Mouse (Mus musculus) frontal cortex, adult (tissue): ENCODE data around the gene Phf11c.
A peak's percentile ranks its signal among the peaks of the same experiment; 100 is the strongest.
"Not testable (repeated sequence)": the region's sequence is repeated elsewhere in the genome, so short reads cannot be mapped to it uniquely, and the experiment has no call there.

Experiments
- ATAC-seq: cut with Nextera tagmentation; 2 replicates; pipeline ENCODE4 v1.9.2; 2017; ENCODE audit warnings: mild to moderate bottlenecking, moderate library complexity, mixed read lengths; ENCODE audit not compliant: low TSS enrichment

The Phf11c gene

DNA sequence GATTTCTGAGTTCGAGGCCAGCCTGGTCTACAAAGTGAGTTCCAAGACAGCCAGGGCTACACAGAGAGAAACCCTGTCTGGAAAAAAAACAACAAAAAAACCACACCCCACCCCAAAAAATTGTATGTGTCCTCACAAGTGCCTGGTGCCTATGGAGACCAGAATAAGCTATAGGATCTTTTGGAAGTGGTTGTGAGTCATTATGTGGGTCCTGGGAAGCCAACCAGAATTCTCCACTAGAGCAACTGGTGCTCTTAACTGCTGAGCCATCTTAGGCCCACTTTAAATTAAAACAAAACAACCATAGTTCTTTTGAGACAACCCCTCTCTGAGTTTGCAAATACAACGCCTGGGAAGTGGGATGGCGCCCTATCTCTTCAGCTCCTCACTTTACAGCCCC lies at the start of gene Phf11c:
Gene Phf11c (minus strand): TSS at position 101 of the 400 bp plus-strand sequence.
- no peak for ATAC-seq

DNA sequence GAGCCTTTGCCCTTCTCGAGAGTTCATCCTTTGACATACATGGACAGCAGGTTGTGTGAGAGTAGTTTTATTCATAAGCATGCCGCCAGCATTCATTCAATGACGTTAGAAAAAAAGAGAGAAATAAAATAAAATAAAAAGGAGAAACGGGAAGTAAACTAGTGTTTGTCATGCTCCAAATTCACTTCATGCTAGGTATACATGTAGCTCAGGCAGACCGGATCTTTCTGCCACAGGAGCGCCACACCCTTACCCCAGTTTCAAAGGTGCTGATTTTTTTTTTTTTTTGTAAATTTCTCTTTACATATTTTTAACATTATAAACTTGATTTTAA lies 46.3 kb upstream of the Phf11c start:
- no peak for ATAC-seq

- peak; percentile 100 for ATAC-seq
Measured at GRCm38 (mm10) chr14:59440558-59441471, 45.6 kb upstream of the Phf11c start, which contains the start of the genes Setdb2 and Cab39l. Setdb2 (minus strand) TSS chr14:59440884. Cab39l (plus strand) TSS chr14:59440972.

- no peak for ATAC-seq
Measured at GRCm38 (mm10) chr14:59440039-59440438, 44.9 kb upstream of the Phf11c start.

DNA sequence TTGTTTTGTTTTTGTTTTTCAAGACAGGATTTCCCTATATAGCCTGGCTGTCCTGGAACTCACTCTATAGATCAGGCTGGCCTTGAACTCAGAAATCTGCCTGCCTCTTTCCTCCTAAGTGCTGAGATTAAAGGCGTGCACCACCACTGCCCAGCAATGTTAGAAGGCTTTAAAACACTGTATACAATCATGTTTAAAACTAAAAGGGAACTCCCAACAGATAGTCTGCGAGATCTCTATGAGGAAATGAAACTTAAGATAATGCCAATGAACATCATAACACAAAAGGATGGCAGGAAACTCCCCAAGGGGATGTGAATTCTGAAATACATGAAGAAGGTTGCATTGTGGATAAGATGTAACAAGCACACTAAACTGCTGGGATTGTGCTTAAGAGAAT lies 43.3 kb upstream of the Phf11c start:
- ATAC-seq, result no peak

- no peak for ATAC-seq
Measured at GRCm38 (mm10) chr14:59437398-59437797, 42.2 kb upstream of the Phf11c start.

- ATAC-seq, result no peak
Measured at GRCm38 (mm10) chr14:59435206-59435605, 40.0 kb upstream of the Phf11c start.

DNA sequence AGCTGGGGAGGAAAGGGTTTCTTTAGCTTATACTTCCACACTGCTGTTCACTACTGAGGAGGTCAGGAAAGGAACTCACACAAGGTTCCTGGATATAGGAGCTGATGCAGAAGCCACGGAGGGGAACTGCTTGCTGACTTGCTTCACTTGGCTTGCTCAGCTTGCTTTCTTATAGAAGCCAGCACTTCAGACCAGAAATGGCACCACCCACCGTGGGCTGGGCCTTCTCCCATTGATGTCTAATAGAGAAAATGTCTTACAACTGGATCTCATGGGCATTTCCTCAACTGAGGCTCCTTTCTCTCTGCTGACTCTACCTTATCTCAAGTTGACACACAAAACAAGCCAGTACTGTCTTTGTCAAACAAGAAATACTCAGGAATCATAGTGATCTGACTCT lies 38.7 kb upstream of the Phf11c start:
- ATAC-seq, result no peak

- ATAC-seq, result no peak
Measured at GRCm38 (mm10) chr14:59430556-59430955, 35.4 kb upstream of the Phf11c start.

DNA sequence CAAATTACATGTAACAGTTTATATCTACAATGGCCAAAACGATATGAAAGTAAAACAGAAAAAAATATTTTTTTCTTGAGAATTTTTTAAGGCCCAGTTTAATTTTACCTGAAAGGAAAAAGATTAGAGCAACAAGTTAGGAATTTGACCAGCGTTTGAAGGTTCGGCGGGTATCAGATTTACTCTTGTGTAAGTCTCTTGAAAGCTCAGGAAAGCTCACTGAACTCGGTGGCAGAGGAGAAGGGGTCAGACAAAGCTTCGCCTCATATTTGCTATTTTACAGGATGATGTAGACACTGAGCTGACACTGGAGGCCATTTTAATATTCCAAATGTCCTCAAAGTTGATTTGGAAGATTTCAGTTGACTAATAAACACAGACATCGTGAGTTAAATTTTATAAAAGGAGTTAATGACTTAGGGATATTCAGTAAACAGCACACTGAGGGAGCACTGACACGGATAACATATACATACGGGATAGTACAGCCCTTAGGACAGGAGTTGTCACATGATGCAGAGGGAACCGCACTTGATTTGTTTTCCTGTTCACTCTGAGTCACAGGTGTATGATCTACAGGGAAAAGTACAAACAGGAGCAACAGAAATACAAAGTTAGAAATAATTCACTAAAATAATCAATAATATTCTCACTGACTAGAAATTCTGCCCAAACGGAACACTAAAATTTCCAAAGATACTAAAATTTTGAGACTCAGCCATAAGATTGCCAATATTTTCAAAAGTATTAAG lies 27.9 kb upstream of the Phf11c start:
- ATAC-seq, result no peak

DNA sequence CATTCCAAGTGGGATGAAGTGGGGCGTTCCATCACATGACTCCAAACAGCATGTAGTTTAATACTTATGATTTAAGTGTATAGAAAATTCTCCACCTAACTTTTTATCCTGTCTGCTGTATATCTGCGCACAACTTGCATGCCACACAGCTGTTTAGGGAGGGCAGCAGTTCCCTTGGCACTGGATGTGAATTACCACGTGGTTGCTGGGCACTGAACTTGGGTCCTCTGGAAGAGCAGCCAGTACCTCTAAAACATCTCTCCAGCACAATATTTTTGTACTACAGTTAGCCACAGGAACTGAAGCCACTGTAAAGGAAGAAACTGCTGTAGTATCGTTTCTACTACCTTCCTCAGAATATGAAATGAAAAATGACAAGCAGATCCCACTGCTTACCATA lies 23.0 kb upstream of the Phf11c start:
- ATAC-seq, result no peak

- ATAC-seq, result not testable (repeated sequence)
Measured at GRCm38 (mm10) chr14:59414979-59415378, 19.8 kb upstream of the Phf11c start.

DNA sequence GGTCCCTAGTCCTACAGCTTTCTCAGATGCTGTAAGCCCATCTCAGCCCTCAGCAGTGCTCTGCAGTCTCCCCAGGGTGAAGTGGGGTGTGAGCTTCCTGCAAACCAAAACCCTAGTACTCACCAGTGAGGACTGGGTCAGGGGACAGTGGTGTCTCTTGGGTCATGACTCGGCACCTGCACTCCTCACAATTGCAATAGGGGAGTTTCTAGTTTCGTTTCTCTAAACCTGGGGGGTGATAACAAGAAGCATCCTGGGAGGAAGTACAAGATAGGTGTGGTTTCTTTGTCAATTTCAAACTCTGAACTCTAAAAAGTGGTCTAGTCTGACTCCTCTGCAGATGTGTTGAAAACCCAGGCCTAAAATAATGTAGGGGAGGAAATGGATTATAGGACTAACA lies 1.8 kb upstream of the Phf11c start:
- no peak for ATAC-seq

- peak; percentile 94 for ATAC-seq
Measured at GRCm38 (mm10) chr14:59390181-59390580, 5.0 kb downstream of the Phf11c start.

DNA sequence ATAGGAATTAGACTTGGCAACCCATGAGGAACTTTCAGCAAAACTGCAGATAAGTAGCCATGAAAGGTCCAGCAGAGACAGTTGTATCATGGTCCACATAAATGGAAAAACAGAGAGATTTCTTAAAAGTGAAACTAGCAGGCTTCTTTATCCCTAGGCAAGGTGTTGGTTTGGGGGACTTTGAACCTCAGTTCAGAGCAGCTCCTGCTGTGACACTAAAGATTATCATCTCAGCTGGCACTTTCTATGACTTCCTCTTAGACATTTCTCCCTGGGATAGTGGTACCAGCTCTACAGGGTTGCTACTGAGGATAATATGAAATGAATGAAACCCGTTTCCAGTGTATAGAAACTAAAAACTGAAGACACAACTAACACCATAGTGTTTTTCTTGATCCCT lies 5.6 kb downstream of the Phf11c start:
- no peak for ATAC-seq

GRCm38 (mm10) chr14:59370348-59371068 lies 24.7 kb downstream of the Phf11c start:
- ATAC-seq, result no peak

GRCm38 (mm10) chr14:59366386-59367105 lies 28.6 kb downstream of the Phf11c start:
- no peak for ATAC-seq

- peak; percentile 62 for ATAC-seq
Measured at GRCm38 (mm10) chr14:59365244-59365644, 29.9 kb downstream of the Phf11c start, which contains the start of gene Phf11d. Phf11d (minus strand) TSS chr14:59365470.

GRCm38 (mm10) chr14:59341189-59341588 lies 54.0 kb downstream of the Phf11c start, which contains the start of gene Phf11b:
Phf11b (minus strand) TSS chr14:59341351.
- not testable (repeated sequence) for ATAC-seq

GRCm38 (mm10) chr14:59339541-59339940 lies 55.6 kb downstream of the Phf11c start:
- ATAC-seq, result no peak

DNA sequence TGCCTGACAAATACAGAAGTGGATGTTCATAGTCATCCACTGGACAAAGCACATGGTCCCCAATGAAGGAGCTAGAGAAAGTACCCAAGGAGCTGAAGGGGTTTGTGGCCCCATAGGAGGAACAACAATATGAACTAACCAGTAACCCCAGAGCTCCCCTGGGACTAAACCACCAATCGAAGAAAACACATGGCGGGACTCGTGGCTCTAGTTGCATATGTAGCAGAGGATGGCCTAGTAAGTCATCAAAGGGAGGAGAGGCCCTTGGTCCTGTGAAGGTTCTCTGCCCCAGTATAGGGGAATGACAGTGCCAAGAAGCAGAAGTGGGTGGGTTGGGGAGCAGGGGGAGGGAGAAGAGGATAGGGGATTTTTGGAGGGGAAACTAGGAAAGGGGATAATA lies 59.1 kb downstream of the Phf11c start:
- ATAC-seq, result not testable (repeated sequence)
